Mouse (Mus musculus): ENCODE results near the gene Cox19.
A peak's percentile ranks its signal among the peaks of the same experiment; 100 is the strongest.

Cox19 gene

GRCm38 (mm10) chr5:139330766-139331165 is 20.5 kb downstream of the Cox19 start:
- no peak for DNase-seq (ENCODE audit: extremely low spot score, low spot score)

- no peak for DNase-seq (ENCODE audit: extremely low spot score, low spot score)
Observed at GRCm38 (mm10) chr5:139327634-139328020, 23.6 kb downstream of the Cox19 start.

- DNase-seq (ENCODE audit: extremely low spot score, low spot score) = no peak
Observed at GRCm38 (mm10) chr5:139326986-139327633, 24.1 kb downstream of the Cox19 start.

- no peak for DNase-seq (ENCODE audit: extremely low spot score, low spot score)
Observed at GRCm38 (mm10) chr5:139326111-139326696, 25.0 kb downstream of the Cox19 start.

GRCm38 (mm10) chr5:139325395-139325966 is 25.7 kb downstream of the Cox19 start, which contains the start of gene Adap1:
Adap1 (minus strand) TSS chr5:139325622.
- peak; percentile 47 for DNase-seq (ENCODE audit: extremely low spot score, low spot score)

- DNase-seq (ENCODE audit: extremely low spot score, low spot score) = peak; percentile 46
Observed at GRCm38 (mm10) chr5:139324691-139325394, 26.4 kb downstream of the Cox19 start.

GRCm38 (mm10) chr5:139324045-139324491 is 27.1 kb downstream of the Cox19 start:
- DNase-seq (ENCODE audit: extremely low spot score, low spot score) = no peak

GRCm38 (mm10) chr5:139323260-139323924 is 27.8 kb downstream of the Cox19 start:
- no peak for DNase-seq (ENCODE audit: extremely low spot score, low spot score)

- no peak for DNase-seq (ENCODE audit: extremely low spot score, low spot score)
Observed at GRCm38 (mm10) chr5:139321331-139321730, 29.9 kb downstream of the Cox19 start.

- no peak for DNase-seq (ENCODE audit: extremely low spot score, low spot score)
Observed at GRCm38 (mm10) chr5:139320424-139320823, 30.8 kb downstream of the Cox19 start.

GRCm38 (mm10) chr5:139317751-139318504 is 33.3 kb downstream of the Cox19 start:
- DNase-seq (ENCODE audit: extremely low spot score, low spot score) = no peak

- no peak for DNase-seq (ENCODE audit: extremely low spot score, low spot score)
Observed at GRCm38 (mm10) chr5:139316982-139317675, 34.1 kb downstream of the Cox19 start.

- DNase-seq (ENCODE audit: extremely low spot score, low spot score) = no peak
Observed at GRCm38 (mm10) chr5:139314941-139315642, 36.1 kb downstream of the Cox19 start.

GRCm38 (mm10) chr5:139313536-139313935 is 37.7 kb downstream of the Cox19 start:
- DNase-seq (ENCODE audit: extremely low spot score, low spot score) = no peak

- DNase-seq (ENCODE audit: extremely low spot score, low spot score) = no peak
Observed at GRCm38 (mm10) chr5:139311822-139312221, 39.4 kb downstream of the Cox19 start.

GRCm38 (mm10) chr5:139310477-139310876 is 40.7 kb downstream of the Cox19 start:
- no peak for DNase-seq (ENCODE audit: extremely low spot score, low spot score)

GRCm38 (mm10) chr5:139309946-139310345 is 41.3 kb downstream of the Cox19 start:
- no peak for DNase-seq (ENCODE audit: extremely low spot score, low spot score)

GRCm38 (mm10) chr5:139303646-139304061 is 47.6 kb downstream of the Cox19 start:
- DNase-seq (ENCODE audit: extremely low spot score, low spot score) = no peak

- DNase-seq (ENCODE audit: extremely low spot score, low spot score) = no peak
Observed at GRCm38 (mm10) chr5:139302101-139302500, 49.1 kb downstream of the Cox19 start.

GRCm38 (mm10) chr5:139297745-139298144 is 53.5 kb downstream of the Cox19 start:
- no peak for DNase-seq (ENCODE audit: extremely low spot score, low spot score)

All from neural tube, embryonic 10.5 days (tissue).